Mouse (Mus musculus): Measurements from ENCODE around the gene Ifitm10. TPM values are rescaled to one million over a fixed set of nuclear protein-coding genes. Genes with fewer than 3 reads are reported as not detected.

Gene Ifitm10
- polyA plus RNA-seq, 2 experiments, result 0.87 to 1.3 TPM

GRCm38 (mm10) chr7:142360743-142361142 lies 12.8 kb downstream of the Ifitm10 start:
- Histone ChIP-seq H3K9ac (replicated peaks) (no peak overlapping the region), H3K4me3 (ENCODE audit: insufficient read depth in 1 of 2, low read depth in 2 of 2, low read length in 2 of 2) (no peak overlapping the region), H3K4me2 (ENCODE audit: low read depth) (no peak overlapping the region), H3K27me3 (ENCODE audit: control insufficient read depth, insufficient read depth, low read length) (no peaks in the 10 kb centered on the region), H3K9me3 (ENCODE audit: control insufficient read depth, low read length) (no peaks in the 10 kb centered on the region), H3K4me1 (replicated peaks; ENCODE audit: control insufficient read depth in 2 of 2, insufficient read depth in 2 of 2, low read length in 1 of 2) (peaks cover 3 to 8% of the 10 kb centered on the region in 2 experiments; a peak in 3 of 4 replicates), H3K36me3 (replicated peaks; ENCODE audit: control insufficient read depth, insufficient read depth, low read depth) (no peaks in the 10 kb centered on the region), H3K27ac (no peak overlapping the region)
- ATAC-seq (ENCODE audit: insufficient read depth) (no peak), DNase-seq (ENCODE audit: low read depth in 3 of 3, low spot score in 3 of 3) (no peak)
- peak; percentile 56 for TF ChIP-seq CTCF (IDR thresholded peaks at IDR 0.05; ENCODE audit: low read depth)
- TF ChIP-seq EP300 (IDR thresholded peaks at IDR 0.05; ENCODE audit: low read depth), result no peak

- no peak overlapping the region for H3K9ac ChIP-seq (replicated peaks)
- ATAC-seq (ENCODE audit: insufficient read depth), result no peak
- no peaks in the 10 kb centered on the region for H3K27me3 ChIP-seq (ENCODE audit: control insufficient read depth, insufficient read depth, low read length)
- peaks cover 19 to 21% of the 10 kb centered on the region in 2 experiments for H3K4me1 ChIP-seq (replicated peaks; ENCODE audit: control insufficient read depth in 2 of 2, insufficient read depth in 2 of 2, low read length in 1 of 2)
- no peak overlapping the region for H3K4me2 ChIP-seq (ENCODE audit: low read depth)
- H3K36me3 ChIP-seq (replicated peaks; ENCODE audit: control insufficient read depth, insufficient read depth, low read depth), result no peaks in the 10 kb centered on the region
- no peak overlapping the region for H3K27ac ChIP-seq
- no peak for DNase-seq (ENCODE audit: low read depth in 3 of 3, low spot score in 3 of 3)
- no peak for TF ChIP-seq EP300 (IDR thresholded peaks at IDR 0.05; ENCODE audit: low read depth)
- TF ChIP-seq CTCF (IDR thresholded peaks at IDR 0.05; ENCODE audit: low read depth), result no peak
- WGBS (ENCODE audit: insufficient replicate concordance), result 61% methylated on average over 8 of the region's 8 CpGs
- no peak overlapping the region for H3K4me3 ChIP-seq (ENCODE audit: insufficient read depth in 1 of 2, low read depth in 2 of 2, low read length in 2 of 2)
- H3K9me3 ChIP-seq (ENCODE audit: control insufficient read depth, low read length), result no peaks in the 10 kb centered on the region
Measured at GRCm38 (mm10) chr7:142359129-142359528, 14.4 kb downstream of the Ifitm10 start.

- ATAC-seq (ENCODE audit: insufficient read depth), result no peak
- H3K4me3 ChIP-seq (ENCODE audit: insufficient read depth in 1 of 2, low read depth in 2 of 2, low read length in 2 of 2), result no peak overlapping the region
- H3K9me3 ChIP-seq (ENCODE audit: control insufficient read depth, low read length), result no peaks in the 10 kb centered on the region
- H3K4me1 ChIP-seq (replicated peaks; ENCODE audit: control insufficient read depth in 2 of 2, insufficient read depth in 2 of 2, low read length in 1 of 2), result peaks cover 34% of the 10 kb centered on the region in 2 experiments
- H3K27ac ChIP-seq, result no peak overlapping the region
- no peak for DNase-seq (ENCODE audit: low read depth in 3 of 3, low spot score in 3 of 3)
- no peak overlapping the region for H3K9ac ChIP-seq (replicated peaks)
- no peak overlapping the region for H3K4me2 ChIP-seq (ENCODE audit: low read depth)
- TF ChIP-seq EP300 (IDR thresholded peaks at IDR 0.05; ENCODE audit: low read depth), result no peak
- TF ChIP-seq CTCF (IDR thresholded peaks at IDR 0.05; ENCODE audit: low read depth), result no peak
- H3K27me3 ChIP-seq (ENCODE audit: control insufficient read depth, insufficient read depth, low read length), result no peaks in the 10 kb centered on the region
- WGBS (ENCODE audit: insufficient replicate concordance), result 64% methylated on average over 3 of the region's 3 CpGs
- H3K36me3 ChIP-seq (replicated peaks; ENCODE audit: control insufficient read depth, insufficient read depth, low read depth), result no peaks in the 10 kb centered on the region
Measured at GRCm38 (mm10) chr7:142357566-142357965, 16.0 kb downstream of the Ifitm10 start.

GRCm38 (mm10) chr7:142354661-142355233 lies 18.8 kb downstream of the Ifitm10 start:
- 11% methylated on average over 8 of the region's 8 CpGs for WGBS (ENCODE audit: insufficient replicate concordance)

GRCm38 (mm10) chr7:142353854-142354253 lies 19.7 kb downstream of the Ifitm10 start:
- peaks cover 44 to 48% of the 10 kb centered on the region in 2 experiments for H3K4me1 ChIP-seq (replicated peaks; ENCODE audit: control insufficient read depth in 2 of 2, insufficient read depth in 2 of 2, low read length in 1 of 2)
- no peak overlapping the region for H3K4me3 ChIP-seq (ENCODE audit: insufficient read depth in 1 of 2, low read depth in 2 of 2, low read length in 2 of 2)
- ATAC-seq (ENCODE audit: insufficient read depth), result peak; percentile 82
- WGBS (ENCODE audit: insufficient replicate concordance), result 13% methylated on average over 5 of the region's 5 CpGs
- no peaks in the 10 kb centered on the region for H3K9me3 ChIP-seq (ENCODE audit: control insufficient read depth, low read length)
- peak; percentile 68 to 81 (median 74) for DNase-seq (ENCODE audit: low read depth in 3 of 3, low spot score in 3 of 3)
- peak overlapping the region; percentile 43 for H3K4me2 ChIP-seq (ENCODE audit: low read depth)
- TF ChIP-seq CTCF (IDR thresholded peaks at IDR 0.05; ENCODE audit: low read depth) (no peak), EP300 (IDR thresholded peaks at IDR 0.05; ENCODE audit: low read depth) (peak; percentile 68; the same call in 1 of the 2 replicates)
- H3K27me3 ChIP-seq (ENCODE audit: control insufficient read depth, insufficient read depth, low read length), result no peaks in the 10 kb centered on the region
- H3K36me3 ChIP-seq (replicated peaks; ENCODE audit: control insufficient read depth, insufficient read depth, low read depth), result no peaks in the 10 kb centered on the region
- peak overlapping the region; percentile 38; the same call in 1 of the 2 replicates for H3K9ac ChIP-seq (replicated peaks)
- peak overlapping the region; percentile 38 for H3K27ac ChIP-seq

More at GRCm38 (mm10) chr7:142354661-142355233, 18.8 kb downstream of the Ifitm10 start:
- Histone ChIP-seq H3K9me3 (ENCODE audit: control insufficient read depth, low read length) (no peaks in the 10 kb centered on the region), H3K4me3 (ENCODE audit: insufficient read depth in 1 of 2, low read depth in 2 of 2, low read length in 2 of 2) (no peak overlapping the region), H3K9ac (replicated peaks) (peak overlapping the region; percentile 44), H3K4me2 (ENCODE audit: low read depth) (peak overlapping the region; percentile 43), H3K27ac (peak overlapping the region; percentile 38), H3K27me3 (ENCODE audit: control insufficient read depth, insufficient read depth, low read length) (no peaks in the 10 kb centered on the region), H3K4me1 (replicated peaks; ENCODE audit: control insufficient read depth in 2 of 2, insufficient read depth in 2 of 2, low read length in 1 of 2) (peaks cover 44 to 47% of the 10 kb centered on the region in 2 experiments), H3K36me3 (replicated peaks; ENCODE audit: control insufficient read depth, insufficient read depth, low read depth) (no peaks in the 10 kb centered on the region)
- TF ChIP-seq CTCF (IDR thresholded peaks at IDR 0.05; ENCODE audit: low read depth) (no peak), EP300 (IDR thresholded peaks at IDR 0.05; ENCODE audit: low read depth) (peak; percentile 82)
- ATAC-seq (ENCODE audit: insufficient read depth) (peak; percentile 87), DNase-seq (ENCODE audit: low read depth in 3 of 3, low spot score in 3 of 3) (peak; percentile 56 to 58 (median 56))

Data from liver, embryonic 14.5 days (tissue).